Mouse (Mus musculus) stomach, embryonic 16.5 days (tissue): ENCODE data around the gene Ubxn10. TPM values are rescaled to one million over a fixed set of nuclear protein-coding genes. Genes with fewer than 3 reads are reported as not detected.

Experiments used
- ATAC-seq: fragments of 200-750 bp; cut with Nextera tagmentation; 2 replicates; pipeline ENCODE4 v1.8.0; 2017; ENCODE audit warnings: moderate number of reproducible peaks, moderate TSS enrichment; ENCODE audit not compliant: insufficient read depth, low FRiP score
- H3K27ac ChIP-seq: fragments of 300-500 bp; sonication (generic); 2 replicates; pipeline ENCODE4 v1.5.1; 2014; ENCODE audit warnings: low read length
- H3K27me3 ChIP-seq: fragments of 300-500 bp; sonication (generic); 2 replicates; pipeline ENCODE4 v1.6.1; 2014; ENCODE audit warnings: low read length, control low read depth, mixed read lengths; ENCODE audit not compliant: control insufficient read depth, insufficient read depth
- H3K36me3 ChIP-seq: fragments of 300-500 bp; sonication (generic); 2 replicates; pipeline ENCODE4 v1.6.1; 2014; ENCODE audit warnings: low read length; ENCODE audit not compliant: control insufficient read depth, insufficient read depth
- H3K4me1 ChIP-seq: fragments of 300-500 bp; sonication (generic); 2 replicates; pipeline ENCODE4 v1.6.1; 2014; ENCODE audit warnings: low read length, control low read depth, mixed read lengths; ENCODE audit not compliant: control insufficient read depth, insufficient read depth
- H3K4me2 ChIP-seq: fragments of 300-500 bp; sonication (generic); 2 replicates; pipeline ENCODE4 v1.6.1; 2014; ENCODE audit warnings: low read depth, low read length, mixed read lengths
- H3K4me3 ChIP-seq: fragments of 300-500 bp; sonication (generic); replicated peaks from 2 replicates; pipeline ENCODE4 v1.5.1; 2014; ENCODE audit warnings: mild to moderate bottlenecking, low read length
- H3K9ac ChIP-seq: fragments of 300-500 bp; sonication (generic); 2 replicates; pipeline ENCODE4 v1.6.1; 2014; ENCODE audit warnings: low read length
- H3K9me3 ChIP-seq: fragments of 300-500 bp; sonication (generic); replicated peaks from 2 replicates; pipeline ENCODE4 v1.6.1; 2016; ENCODE audit warnings: low read length, control low read depth; ENCODE audit not compliant: control insufficient read depth
- WGBS: fragments of 180-500 bp; shearing (Covaris S2); extraction: QIAGEN DNeasy Blood & Tissue Kit; methylation state at CpG from one replicate; pipeline ENCODE4 v1.1.7; 2014; 5-methylcytosine and 5-hydroxymethylcytosine counted together
- polyA plus RNA-seq: library from polyadenylated mRNA; unstranded; fragments of >200 nt; fragmentation: Nextera tagmentation; extraction: Ambion mirVana; gene quantifications from 2 replicates; pipeline ENCODE4 v1.2.1, GENCODE M21; 2015

The Ubxn10 gene
- polyA plus RNA-seq, 1 experiment from 2014 or later, result 0.85 TPM

DNA sequence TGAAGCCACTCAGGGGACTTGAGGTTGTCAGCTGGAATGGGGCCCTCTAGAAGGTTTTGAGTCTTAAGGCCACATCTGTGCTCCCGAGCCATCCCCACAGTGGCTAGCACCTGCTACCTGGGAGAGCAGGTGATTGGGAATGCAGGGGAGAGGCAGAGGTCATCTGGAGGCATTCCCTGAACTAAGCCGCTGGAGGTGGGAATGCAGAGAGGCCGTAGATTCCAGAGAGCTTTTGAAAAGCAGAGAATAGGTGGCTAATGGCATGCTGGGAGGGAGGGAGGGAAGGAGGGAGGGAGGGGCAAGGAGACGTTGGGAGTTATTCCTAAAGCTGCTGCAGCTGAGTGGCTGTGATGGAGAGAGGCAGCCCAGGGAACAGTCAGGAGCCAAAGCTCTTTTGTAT lies 46.4 kb downstream of the Ubxn10 start:
- no peak for ATAC-seq
- Histone ChIP-seq H3K4me3 (no peak overlapping the region), H3K9ac (no peak overlapping the region), H3K36me3 (no peaks in the 10 kb centered on the region), H3K4me2 (no peak overlapping the region), H3K4me1 (no peaks in the 10 kb centered on the region), H3K27me3 (peaks cover 11% of the 10 kb centered on the region), H3K9me3 (no peaks in the 10 kb centered on the region), H3K27ac (no peak overlapping the region)
- WGBS, result 5% methylated on average over 4 of the region's 4 CpGs

DNA sequence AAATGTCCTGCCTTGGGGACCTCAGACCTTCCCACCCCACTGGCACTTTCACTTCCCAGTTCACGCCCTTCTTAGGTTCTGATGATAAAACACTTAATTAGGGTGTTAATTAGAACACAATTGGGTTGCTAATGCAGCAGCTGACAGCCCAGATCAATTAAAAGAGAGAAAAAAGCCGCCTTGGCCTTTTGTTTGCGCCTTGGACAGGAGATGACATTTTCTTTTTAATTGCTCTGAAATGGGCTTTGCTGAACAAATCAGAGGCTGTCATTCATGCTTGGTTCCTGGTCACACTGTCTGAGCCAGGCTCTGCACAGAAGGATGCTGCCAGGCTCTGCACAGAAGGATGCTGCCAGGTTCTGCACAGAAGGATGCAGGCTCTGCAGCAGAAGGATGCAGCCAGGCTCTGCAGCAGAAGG lies 47.9 kb downstream of the Ubxn10 start:
- H3K27ac ChIP-seq, result no peak overlapping the region
- H3K4me2 ChIP-seq, result no peak overlapping the region
- no peaks in the 10 kb centered on the region for H3K36me3 ChIP-seq
- 31% methylated on average over 3 of the region's 3 CpGs for WGBS
- H3K4me1 ChIP-seq, result no peaks in the 10 kb centered on the region
- no peaks in the 10 kb centered on the region for H3K9me3 ChIP-seq
- ATAC-seq, result no peak
- H3K4me3 ChIP-seq, result no peak overlapping the region
- H3K27me3 ChIP-seq, result peaks cover 11% of the 10 kb centered on the region
- no peak overlapping the region for H3K9ac ChIP-seq

DNA sequence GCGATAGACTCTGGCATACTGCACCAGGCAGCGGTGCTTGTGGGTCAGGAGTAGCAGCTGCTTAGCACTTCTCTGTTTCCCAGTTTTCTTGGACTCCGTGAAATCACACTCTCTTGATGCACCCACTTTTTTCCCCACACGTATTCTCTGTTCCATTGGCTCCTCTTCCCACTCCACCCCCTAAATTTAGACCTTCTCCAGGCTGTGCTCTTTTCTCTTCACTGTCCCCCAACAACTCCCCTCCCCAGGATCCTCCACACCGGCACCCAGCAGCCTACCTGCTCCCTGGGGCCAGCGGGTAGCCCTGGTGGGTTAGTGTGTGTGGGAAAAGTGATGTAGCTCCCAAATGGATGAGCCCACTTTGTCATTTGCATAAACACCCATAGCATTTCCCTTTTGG lies 51.2 kb downstream of the Ubxn10 start:
- Histone ChIP-seq H3K4me2 (no peak overlapping the region), H3K9me3 (no peaks in the 10 kb centered on the region), H3K36me3 (no peaks in the 10 kb centered on the region), H3K27ac (no peak overlapping the region), H3K4me1 (no peaks in the 10 kb centered on the region), H3K4me3 (no peak overlapping the region), H3K9ac (no peak overlapping the region), H3K27me3 (peaks cover 4% of the 10 kb centered on the region)
- 68% methylated on average over 6 of the region's 6 CpGs for WGBS
- no peak for ATAC-seq

DNA sequence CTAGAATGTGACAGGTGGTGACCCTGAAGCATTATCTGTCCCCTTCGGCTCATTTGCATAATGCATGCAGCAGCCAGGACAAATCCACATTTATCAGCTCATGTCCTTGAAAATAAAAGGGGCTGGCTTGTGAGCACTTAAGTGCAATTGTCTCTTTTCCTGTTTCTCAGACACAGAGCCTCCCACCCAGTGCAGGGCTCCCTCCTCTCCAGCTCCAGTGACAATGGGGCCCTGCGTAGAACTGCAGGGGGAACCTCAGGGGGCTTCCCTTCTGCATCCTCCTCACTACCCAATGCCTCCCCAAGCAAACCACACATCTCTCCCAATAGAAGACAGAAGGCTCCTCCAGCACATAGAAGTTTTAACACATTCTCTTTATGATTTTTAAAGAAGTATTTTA lies 54.2 kb downstream of the Ubxn10 start:
- no peaks in the 10 kb centered on the region for H3K9me3 ChIP-seq
- no peak overlapping the region for H3K4me3 ChIP-seq
- H3K4me1 ChIP-seq, result no peaks in the 10 kb centered on the region
- WGBS, result 64% methylated on average over 2 of the region's 2 CpGs
- ATAC-seq, result no peak
- no peaks in the 10 kb centered on the region for H3K36me3 ChIP-seq
- no peak overlapping the region for H3K4me2 ChIP-seq
- no peaks in the 10 kb centered on the region for H3K27me3 ChIP-seq
- H3K9ac ChIP-seq, result no peak overlapping the region
- H3K27ac ChIP-seq, result no peak overlapping the region

- ATAC-seq, result no peak
- WGBS, result 71% methylated on average over 4 of the region's 4 CpGs
- no peaks in the 10 kb centered on the region for H3K36me3 ChIP-seq
- no peak overlapping the region for H3K9ac ChIP-seq
- H3K4me2 ChIP-seq, result no peak overlapping the region
- H3K4me3 ChIP-seq, result no peak overlapping the region
- H3K9me3 ChIP-seq, result no peaks in the 10 kb centered on the region
- no peaks in the 10 kb centered on the region for H3K27me3 ChIP-seq
- no peaks in the 10 kb centered on the region for H3K4me1 ChIP-seq
- H3K27ac ChIP-seq, result no peak overlapping the region
Observed at GRCm38 (mm10) chr4:138680124-138680523, 56.8 kb downstream of the Ubxn10 start.

- Histone ChIP-seq H3K4me1 (no peaks in the 10 kb centered on the region), H3K9me3 (no peaks in the 10 kb centered on the region), H3K27me3 (no peaks in the 10 kb centered on the region), H3K36me3 (no peaks in the 10 kb centered on the region), H3K27ac (no peak overlapping the region), H3K4me3 (no peak overlapping the region), H3K9ac (no peak overlapping the region), H3K4me2 (no peak overlapping the region)
- WGBS, result 12% methylated on average over 16 of the region's 16 CpGs
- ATAC-seq, result no peak
Observed at GRCm38 (mm10) chr4:138677579-138677978, 59.4 kb downstream of the Ubxn10 start.

DNA sequence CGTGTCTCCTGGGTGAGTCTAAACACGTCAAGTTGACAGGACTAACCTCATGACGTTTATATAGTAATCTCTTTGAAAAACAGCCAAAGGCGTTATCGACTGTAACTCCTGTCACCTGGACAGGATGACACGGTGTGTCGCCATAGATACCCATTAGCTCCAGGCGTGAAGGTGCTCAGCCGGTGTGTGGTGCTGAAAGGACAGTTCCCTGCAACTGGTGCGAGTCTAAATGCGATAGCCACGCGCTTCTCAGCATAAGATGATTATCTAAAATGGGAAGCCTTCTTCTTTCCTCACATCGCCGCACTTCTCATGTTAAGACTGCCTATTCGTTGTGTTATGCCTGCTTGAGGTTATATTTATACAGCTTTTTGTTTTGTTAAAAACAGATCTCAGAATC lies 60.5 kb downstream of the Ubxn10 start:
- H3K27me3 ChIP-seq, result no peaks in the 10 kb centered on the region
- 10% methylated on average over 16 of the region's 16 CpGs for WGBS
- ATAC-seq, result no peak
- H3K36me3 ChIP-seq, result no peaks in the 10 kb centered on the region
- H3K4me1 ChIP-seq, result no peaks in the 10 kb centered on the region
- no peak overlapping the region for H3K27ac ChIP-seq
- H3K4me3 ChIP-seq, result no peak overlapping the region
- H3K4me2 ChIP-seq, result no peak overlapping the region
- no peaks in the 10 kb centered on the region for H3K9me3 ChIP-seq
- no peak overlapping the region for H3K9ac ChIP-seq

DNA sequence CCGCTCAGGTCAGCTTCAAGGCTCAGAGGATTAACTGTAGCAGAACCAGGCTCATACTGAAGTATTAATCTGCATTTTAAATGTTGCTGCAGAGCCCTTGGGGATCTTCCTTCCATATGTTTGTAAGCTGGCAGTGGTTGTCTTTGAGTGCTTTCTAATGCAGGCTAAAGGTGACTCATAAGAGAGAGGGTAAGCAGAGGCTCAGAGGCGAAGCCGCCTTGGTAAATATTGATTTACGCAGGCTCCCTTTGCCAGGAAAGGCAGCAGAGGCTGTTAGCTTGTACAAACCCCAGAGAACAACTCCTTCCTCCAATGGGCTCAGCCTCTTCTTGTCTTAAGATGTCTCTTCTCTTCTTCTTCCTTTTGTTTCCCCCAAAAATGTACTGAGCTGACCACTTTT lies 64.8 kb downstream of the Ubxn10 start:
- no peaks in the 10 kb centered on the region for H3K36me3 ChIP-seq
- no peaks in the 10 kb centered on the region for H3K27me3 ChIP-seq
- H3K4me3 ChIP-seq, result no peak overlapping the region
- ATAC-seq, result peak; percentile 69
- H3K4me2 ChIP-seq, result no peak overlapping the region
- H3K4me1 ChIP-seq, result no peaks in the 10 kb centered on the region
- no peak overlapping the region for H3K27ac ChIP-seq
- H3K9ac ChIP-seq, result no peak overlapping the region
- WGBS, result 38% methylated on average over 4 of the region's 4 CpGs
- H3K9me3 ChIP-seq, result no peaks in the 10 kb centered on the region

DNA sequence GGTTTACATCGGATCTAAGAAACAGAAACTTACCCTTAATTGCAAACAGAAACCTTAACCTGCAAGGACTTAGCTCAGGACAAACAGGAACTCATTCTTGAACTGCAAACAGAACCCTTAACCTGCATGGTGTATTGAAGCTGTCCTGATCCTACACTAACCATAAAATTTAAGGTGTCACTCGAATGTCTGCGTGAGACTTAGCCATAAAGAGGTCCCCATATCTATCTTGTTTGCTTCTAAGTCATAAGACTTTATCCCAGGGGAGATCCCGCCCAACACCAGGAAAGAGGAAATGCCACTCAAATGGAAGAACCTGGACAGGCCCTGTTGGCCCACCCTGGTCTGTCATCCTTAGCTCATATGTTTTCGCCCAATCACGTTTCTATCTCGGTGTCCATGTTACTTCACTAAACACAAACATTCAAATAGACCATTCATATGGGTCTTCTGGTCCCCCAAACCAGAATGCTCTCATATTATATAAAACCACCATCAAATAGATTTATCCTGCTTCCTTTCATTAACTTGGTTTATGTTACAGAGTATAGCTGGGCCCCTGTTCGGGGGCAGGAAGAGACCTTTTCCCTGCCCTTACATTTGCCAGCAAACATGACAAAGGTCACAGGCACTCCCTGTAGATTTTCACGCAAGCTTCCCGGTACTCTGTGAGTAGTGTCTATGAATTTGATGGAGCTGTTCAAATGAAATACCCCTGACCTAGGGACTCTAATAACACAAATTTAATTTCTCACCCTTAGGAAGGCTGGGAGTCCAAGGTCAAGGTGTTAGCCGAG lies 66.7 kb downstream of the Ubxn10 start:
- H3K4me3 ChIP-seq, result no peak overlapping the region
- H3K27me3 ChIP-seq, result no peaks in the 10 kb centered on the region
- no peak overlapping the region for H3K27ac ChIP-seq
- WGBS, result 67% methylated on average over 11 of the region's 11 CpGs
- no peaks in the 10 kb centered on the region for H3K9me3 ChIP-seq
- ATAC-seq, result no peak
- no peaks in the 10 kb centered on the region for H3K36me3 ChIP-seq
- no peaks in the 10 kb centered on the region for H3K4me1 ChIP-seq
- H3K9ac ChIP-seq, result no peak overlapping the region
- no peak overlapping the region for H3K4me2 ChIP-seq
